Mouse (Mus musculus) WW6 (cell line): ENCODE measurements at regions not wholly inside any gene's neighbourhood (a gene's known extent, or its start where the extent isn't known, plus 50 kb on each side); places are given as distances from the start of the nearest gene placed in this dataset.

Experiments used
- DNase-seq: peaks from one replicate; pipeline ENCODE4 v3.0.0-alpha.2; 2013; ENCODE audit warnings: low read depth, low spot score

GRCm38 (mm10) chr3:105375820-105376219 lies 76.3 kb upstream of the Kcnd3 start:
- DNase-seq: no peak

- no peak for DNase-seq
Observed at GRCm38 (mm10) chr3:105376346-105376745, 75.8 kb upstream of the Kcnd3 start.

DNA sequence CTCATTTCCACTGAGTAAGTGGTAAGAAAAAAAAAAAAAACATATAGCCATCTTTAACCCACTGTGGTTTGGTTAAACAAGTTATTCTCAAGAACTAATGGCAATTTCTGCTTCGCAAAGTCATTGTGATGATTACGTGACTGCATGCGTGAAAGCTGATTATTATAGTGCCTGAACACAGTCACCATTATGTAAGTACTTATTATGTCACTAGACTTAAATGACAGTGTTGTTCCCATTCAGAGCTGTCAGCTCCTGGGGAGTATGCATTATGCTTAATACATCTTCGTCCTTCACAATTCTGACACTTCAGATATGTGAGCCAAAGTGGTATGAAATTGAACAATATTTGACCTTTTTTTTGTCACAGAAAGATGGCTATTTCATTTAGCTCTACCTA lies 71.3 kb upstream of the Kcnd3 start:
- DNase-seq: no peak

DNA sequence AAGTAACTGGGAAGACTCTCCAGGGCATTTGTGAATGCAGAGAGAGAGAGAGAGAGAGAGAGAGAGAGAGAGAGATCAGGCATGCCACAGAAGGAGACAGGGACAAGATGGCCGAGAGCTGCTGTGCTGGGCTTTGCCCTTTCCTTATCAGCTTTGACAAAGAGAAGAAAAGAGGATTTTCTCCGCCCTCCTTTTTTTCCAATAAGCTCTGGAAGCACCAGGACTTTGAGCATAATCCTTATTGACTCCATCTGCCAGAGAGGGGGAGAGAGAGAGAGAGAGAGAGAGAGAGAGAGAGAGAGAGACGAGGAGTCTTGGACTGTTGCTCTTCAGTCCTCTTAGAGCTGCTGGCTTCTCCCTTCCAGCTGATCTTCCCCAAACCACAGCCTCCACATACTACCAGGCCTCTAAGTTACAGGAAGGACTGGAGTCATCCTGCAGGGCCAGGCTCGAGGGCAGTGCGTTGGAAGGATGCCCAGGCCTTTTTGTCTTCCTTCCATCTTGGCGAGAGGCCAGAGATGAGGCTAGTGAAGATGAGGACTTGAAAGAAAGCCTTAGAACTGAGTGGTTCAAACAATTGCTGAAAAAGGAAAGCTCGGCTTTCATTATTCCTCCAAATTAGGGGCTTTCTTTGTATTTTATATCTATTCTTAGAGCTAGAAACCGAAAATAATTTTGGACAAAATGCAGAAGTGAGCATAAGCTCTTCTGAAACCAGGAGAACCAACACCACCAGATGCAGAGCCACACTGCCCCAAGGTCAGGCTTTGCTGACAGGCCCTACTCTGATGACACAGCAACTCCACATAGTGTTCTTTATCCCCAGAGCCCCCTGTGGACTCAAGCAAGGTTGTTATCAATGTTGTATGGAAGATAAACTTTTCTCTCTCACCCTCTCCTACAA lies 59.3 kb upstream of the Kcnd3 start:
- DNase-seq: no peak
